ENCODE assay signal across 8 mouse cellular contexts in genomic region chr11:115708956-115709828, GRCm38 (mm10). TPM values are rescaled to one million over a fixed set of nuclear protein-coding genes. Genes with fewer than 3 reads are reported as not detected.
A peak's percentile ranks its signal among the peaks of the same experiment; 100 is the strongest.
DNase-seq lines count a peak whose midpoint lies in the region; ATAC-seq and TF ChIP-seq lines count a peak whose summit lies in the region.

No protein-coding gene starts in this region.

- peak overlapping the region; percentile 57 for H3K9ac ChIP-seq in forebrain, embryonic 15.5 days (replicated peaks)
- peak overlapping the region; percentile 72 for H3K9ac ChIP-seq in kidney, embryonic 16.5 days (replicated peaks; ENCODE audit: low read length)
- peak overlapping the region; percentile 99 for H3K9ac ChIP-seq in liver, postnatal 0 days (replicated peaks)

- no peak for DNase-seq in lung, adult 2 months
- no peak for DNase-seq in lung, postnatal 25 days (ENCODE audit: low spot score)
- peak; percentile 47 for DNase-seq in c-Kit-negative CD71-positive TER-119-positive erythroid progenitor cells, embryonic 14.5 days (ENCODE audit: low read depth, low spot score)
- peak; percentile 61 for DNase-seq in liver, postnatal 0 days
- DNase-seq in right cerebral cortex, postnatal 14 days = peak; percentile 25
- DNase-seq in T-cell, adult 2 months (ENCODE audit: low spot score) = no peak

- no peaks in the 10 kb centered on the region for H3K27me3 ChIP-seq in forebrain, embryonic 15.5 days
- H3K27me3 ChIP-seq in kidney, embryonic 16.5 days (ENCODE audit: insufficient read depth, low read length) = no peaks in the 10 kb centered on the region
- H3K27me3 ChIP-seq in liver, postnatal 0 days (ENCODE audit: insufficient read depth, low read length) = no peaks in the 10 kb centered on the region

- TF ChIP-seq CTCF in lung, adult 2 months (IDR thresholded peaks at IDR 0.05; ENCODE audit: insufficient read depth, low read length) = no peak
- TF ChIP-seq CTCF in liver, postnatal 0 days (IDR thresholded peaks at IDR 0.05; ENCODE audit: low read depth) = no peak

- H3K4me1 ChIP-seq in lung, adult 2 months (ENCODE audit: control insufficient read depth, insufficient read depth, low read length) = peaks cover 7% of the 10 kb centered on the region
- H3K4me1 ChIP-seq in forebrain, embryonic 15.5 days = peaks cover 26% of the 10 kb centered on the region
- peaks cover 10% of the 10 kb centered on the region for H3K4me1 ChIP-seq in kidney, embryonic 16.5 days (ENCODE audit: insufficient read depth, low read length)
- peaks cover 46% of the 10 kb centered on the region for H3K4me1 ChIP-seq in liver, postnatal 0 days (ENCODE audit: insufficient read depth)

- H3K9me3 ChIP-seq in forebrain, embryonic 15.5 days = no peaks in the 10 kb centered on the region
- H3K9me3 ChIP-seq in kidney, embryonic 16.5 days (ENCODE audit: low read length) = no peaks in the 10 kb centered on the region
- no peaks in the 10 kb centered on the region for H3K9me3 ChIP-seq in liver, postnatal 0 days (ENCODE audit: low read length)

- H3K27ac ChIP-seq in forebrain, embryonic 15.5 days (replicated peaks) = peak overlapping the region; percentile 95
- peak overlapping the region; percentile 91 for H3K27ac ChIP-seq in kidney, embryonic 16.5 days (ENCODE audit: low read length)
- peak overlapping the region; percentile 99 for H3K27ac ChIP-seq in liver, postnatal 0 days (ENCODE audit: low read depth)

- WGBS in lung, adult 2 months = 3% methylated on average over 23 of the region's 23 CpGs
- WGBS in forebrain, embryonic 15.5 days = under 1% methylated on average over 23 of the region's 23 CpGs
- under 1% methylated on average over 23 of the region's 23 CpGs for WGBS in kidney, embryonic 16.5 days
- WGBS in liver, postnatal 0 days (ENCODE audit: insufficient replicate concordance) = under 1% methylated on average over 23 of the region's 23 CpGs

- no peak for TF ChIP-seq EP300 in liver, postnatal 0 days (IDR thresholded peaks at IDR 0.05; ENCODE audit: low read depth)

- ATAC-seq in forebrain, embryonic 15.5 days (replicated peaks) = peak; percentile 83
- ATAC-seq in kidney, embryonic 16.5 days (ENCODE audit: low FRiP score, low TSS enrichment) = peak; percentile 72
- ATAC-seq in liver, postnatal 0 days = peak; percentile 30

- peak overlapping the region; percentile 56 for H3K4me3 ChIP-seq in lung, adult 2 months (replicated peaks; ENCODE audit: extremely low read depth, low read depth, low read length)
- peak overlapping the region; percentile 64 for H3K4me3 ChIP-seq in forebrain, embryonic 15.5 days
- peak overlapping the region; percentile 78 for H3K4me3 ChIP-seq in kidney, embryonic 16.5 days (ENCODE audit: low read length)
- H3K4me3 ChIP-seq in liver, postnatal 0 days (ENCODE audit: low read depth, low read length) = peak overlapping the region; percentile 100

- peak overlapping the region; percentile 55 for H3K4me2 ChIP-seq in forebrain, embryonic 15.5 days (replicated peaks)
- H3K4me2 ChIP-seq in kidney, embryonic 16.5 days (replicated peaks; ENCODE audit: low read depth, low read length) = peak overlapping the region; percentile 92
- peak overlapping the region; percentile 86 for H3K4me2 ChIP-seq in liver, postnatal 0 days (ENCODE audit: low read depth, low read length)

- no peaks in the 10 kb centered on the region for H3K36me3 ChIP-seq in forebrain, embryonic 15.5 days
- no peaks in the 10 kb centered on the region for H3K36me3 ChIP-seq in kidney, embryonic 16.5 days (ENCODE audit: insufficient read depth, low read length)
- H3K36me3 ChIP-seq in liver, postnatal 0 days (replicated peaks; ENCODE audit: insufficient read depth, low read length) = no peaks in the 10 kb centered on the region

- no peak for TF ChIP-seq POLR2A in lung, adult 2 months (IDR thresholded peaks at IDR 0.05; ENCODE audit: borderline replicate concordance, extremely low read depth, low read depth, low read length)

RNA-seq across cellular contexts. Expression of gene Grb2, which starts 0.8 kb away (rescaled TPM):
- 38.3 and 46.6 TPM in 2 replicates for polyA plus RNA-seq in lung, adult 2 months (2012; rRNA removed)
- polyA plus RNA-seq in forebrain, embryonic 15.5 days (2015; fragmentation: Nextera tagmentation; extraction: Ambion mirVana) = 180 and 199 TPM in 2 replicates
- polyA plus RNA-seq in kidney, embryonic 16.5 days (2015; fragmentation: Nextera tagmentation; extraction: Ambion mirVana) = 86.5 and 87.0 TPM in 2 replicates
- 40.4 and 45.6 TPM in 2 replicates for polyA plus RNA-seq in liver, postnatal 0 days (2015; fragmentation: Nextera tagmentation; extraction: Ambion mirVana)

RNA-seq across cellular contexts. Expression of gene Tmem94, which starts 56.0 kb away (rescaled TPM):
- 100.0 and 107 TPM in 2 replicates for polyA plus RNA-seq in lung, adult 2 months (2012; rRNA removed)
- 27.6 and 29.8 TPM in 2 replicates for polyA plus RNA-seq in forebrain, embryonic 15.5 days (2015; fragmentation: Nextera tagmentation; extraction: Ambion mirVana)
- polyA plus RNA-seq in kidney, embryonic 16.5 days (2015; fragmentation: Nextera tagmentation; extraction: Ambion mirVana) = 33.4 and 34.5 TPM in 2 replicates
- 4.1 and 4.2 TPM in 2 replicates for polyA plus RNA-seq in liver, postnatal 0 days (2015; fragmentation: Nextera tagmentation; extraction: Ambion mirVana)

Comparison
In these comparisons a context has a peak if more than half of its experiments do, and no peak if none do; other contexts are left out.
1. DNase-seq: peak in c-Kit-negative CD71-positive TER-119-positive erythroid progenitor cells, embryonic 14.5 days (single experiment), liver, postnatal 0 days (single experiment) and right cerebral cortex, postnatal 14 days (single experiment); none in lung, adult 2 months (single experiment), lung, postnatal 25 days (single experiment) and T-cell, adult 2 months (single experiment).
2. ATAC-seq: peak in every context shown above with its lines; median percentile 83 in forebrain, embryonic 15.5 days; 72 in kidney, embryonic 16.5 days; 30 in liver, postnatal 0 days.
3. Peak in every context shown above with its lines, with median percentiles within 50 percentile points of each other: H3K4me3 ChIP-seq, H3K27ac ChIP-seq, H3K4me2 ChIP-seq and H3K9ac ChIP-seq.